9 mouse cellular contexts compared by ENCODE assay signal in genomic region chr19:6663391-6663790, GRCm38 (mm10).
A peak's percentile ranks its signal among the peaks of the same experiment; 100 is the strongest.
DNase-seq lines count a peak whose midpoint lies in the region; ATAC-seq lines count a peak whose summit lies in the region.
"Had no signal": no experiment of that assay in that cellular context is flagged by ENCODE, and none has a peak within 500 bp of the region (broad histone marks: within the 10 kb centered on the region; RNA-seq: fewer than 3 reads in every experiment).

No protein-coding gene starts in this region.

- peak; percentile 52 for DNase-seq in MEL-GATA-1-ER (ENCODE audit: extremely low read depth, low read depth)
- peak; percentile 78 for DNase-seq in cerebellum, adult 11-12 months
- DNase-seq in hindbrain, embryonic 11.5 days (ENCODE audit: low spot score): peak; percentile 89
- DNase-seq in layer of hippocampus, adult 9-11 months: peak; percentile 79
- DNase-seq in lung, postnatal 4 days: peak; percentile 71 to 86
- peak; percentile 82 for DNase-seq in retina, postnatal 7 days (ENCODE audit: low read depth, low spot score)
- DNase-seq in urinary bladder, adult 2 months (ENCODE audit: low spot score): peak; percentile 61

- H3K36me3 ChIP-seq in forebrain, embryonic 15.5 days: no peaks in the 10 kb centered on the region
- H3K36me3 ChIP-seq in hindbrain, embryonic 11.5 days (ENCODE audit: control insufficient read depth, insufficient read depth, low read length): no peaks in the 10 kb centered on the region
- H3K36me3 ChIP-seq: lung, embryonic 15.5 days had no signal

- no peaks in the 10 kb centered on the region for H3K27me3 ChIP-seq in forebrain, embryonic 15.5 days
- H3K27me3 ChIP-seq in hindbrain, embryonic 11.5 days (ENCODE audit: control insufficient read depth, insufficient read depth, low read length): no peaks in the 10 kb centered on the region; the same call in 1 of the 2 replicates
- H3K27me3 ChIP-seq: lung, embryonic 15.5 days had no signal

- ATAC-seq in forebrain, embryonic 15.5 days (replicated peaks): peak; percentile 91
- peak; percentile 73 for ATAC-seq in hindbrain, embryonic 11.5 days (ENCODE audit: low FRiP score)

- H3K4me3 ChIP-seq in forebrain, embryonic 15.5 days: no peak overlapping the region
- H3K4me3 ChIP-seq in hindbrain, embryonic 11.5 days (ENCODE audit: low read depth, low read length): no peak overlapping the region
- H3K4me3 ChIP-seq: lung, embryonic 15.5 days had no signal

- no peak overlapping the region for H3K4me2 ChIP-seq in forebrain, embryonic 15.5 days (replicated peaks)
- H3K4me2 ChIP-seq in hindbrain, embryonic 11.5 days (replicated peaks; ENCODE audit: low read depth, low read length): no peak overlapping the region
- H3K4me2 ChIP-seq: lung, embryonic 15.5 days had no signal

- H3K9me3 ChIP-seq in forebrain, embryonic 15.5 days: no peaks in the 10 kb centered on the region
- H3K9me3 ChIP-seq in hindbrain, embryonic 11.5 days (ENCODE audit: control insufficient read depth, low read length): no peaks in the 10 kb centered on the region
- H3K9me3 ChIP-seq: lung, embryonic 15.5 days had no signal

- no peak overlapping the region for H3K27ac ChIP-seq in forebrain, embryonic 15.5 days (replicated peaks)
- H3K27ac ChIP-seq in hindbrain, embryonic 11.5 days (ENCODE audit: low read depth, low read length): no peak overlapping the region
- H3K27ac ChIP-seq: lung, embryonic 15.5 days had no signal

- H3K4me1 ChIP-seq in forebrain, embryonic 15.5 days: 0 out of 2 replicates have a peak, but pooled peaks cover 2% of the 10 kb centered on the region
- 0 out of 2 replicates have a peak, but pooled peaks cover 2% of the 10 kb centered on the region for H3K4me1 ChIP-seq in hindbrain, embryonic 11.5 days (replicated peaks; ENCODE audit: control insufficient read depth, insufficient read depth, low read length)
- H3K4me1 ChIP-seq: lung, embryonic 15.5 days had no signal

- WGBS in forebrain, embryonic 15.5 days: 1% methylated on average over 10 of the region's 10 CpGs
- 5% methylated on average over 10 of the region's 10 CpGs for WGBS in hindbrain, embryonic 11.5 days

- H3K9ac ChIP-seq in forebrain, embryonic 15.5 days (replicated peaks): no peak overlapping the region
- H3K9ac ChIP-seq in hindbrain, embryonic 11.5 days (ENCODE audit: low read depth, low read length): no peak overlapping the region
- H3K9ac ChIP-seq: lung, embryonic 15.5 days had no signal
